In genomic region chr1:75478916-75479634, GRCm38 (mm10) we compare ENCODE assay signal across 9 mouse cellular contexts. TPM values are rescaled to one million over a fixed set of nuclear protein-coding genes. Genes with fewer than 3 reads are reported as not detected.
DNase-seq lines count a peak whose midpoint lies in the region; ATAC-seq and TF ChIP-seq lines count a peak whose summit lies in the region.
"Had no signal": no experiment of that assay in that cellular context is flagged by ENCODE, and none has a peak within 500 bp of the region (broad histone marks: within the 10 kb centered on the region; RNA-seq: fewer than 3 reads in every experiment).

Chpf (minus strand) TSS chr1:75479307.
Tmem198 (plus strand) TSS chr1:75479532.

- WGBS in forebrain, embryonic 10.5 days = under 1% methylated on average over 76 of the region's 76 CpGs
- under 1% methylated on average over 53 of the region's 76 CpGs for WGBS in heart, embryonic 15.5 days
- under 1% methylated on average over 68 of the region's 76 CpGs for WGBS in liver, embryonic 12.5 days (ENCODE audit: insufficient replicate concordance)
- under 1% methylated on average over 57 of the region's 76 CpGs for WGBS in stomach, embryonic 14.5 days

- peak within 1 kb of the TSS; percentile 67 to 81 (median 78) for H3K4me3 ChIP-seq in CH12.LX (replicated peaks in 1 of 3; ENCODE audit: low read depth in 2 of 3, low read length in 2 of 3, poor library complexity in 1 of 3)
- H3K4me3 ChIP-seq in forebrain, embryonic 10.5 days = peak within 1 kb of the TSS; percentile 89
- peak within 1 kb of the TSS; percentile 85 for H3K4me3 ChIP-seq in heart, embryonic 15.5 days
- H3K4me3 ChIP-seq in liver, embryonic 12.5 days = peak within 1 kb of the TSS; percentile 68
- H3K4me3 ChIP-seq in stomach, embryonic 14.5 days (ENCODE audit: low read depth, low read length) = peak within 1 kb of the TSS; percentile 77

- no peak for TF ChIP-seq EP300 in CH12.LX (IDR thresholded peaks at IDR 0.05; ENCODE audit: low read length)

- H3K9me3 ChIP-seq in CH12.LX (replicated peaks; ENCODE audit: low read length) = no peaks in the 10 kb centered on the region
- no peaks in the 10 kb centered on the region for H3K9me3 ChIP-seq in forebrain, embryonic 10.5 days
- H3K9me3 ChIP-seq in heart, embryonic 15.5 days (replicated peaks) = no peaks in the 10 kb centered on the region
- no peaks in the 10 kb centered on the region for H3K9me3 ChIP-seq in liver, embryonic 12.5 days (replicated peaks)
- H3K9me3 ChIP-seq in stomach, embryonic 14.5 days (ENCODE audit: control insufficient read depth, low read depth, low read length) = no peaks in the 10 kb centered on the region

- peaks cover 7 to 24% of the 10 kb centered on the region in 2 experiments for H3K4me1 ChIP-seq in CH12.LX (ENCODE audit: control insufficient read depth in 1 of 2, insufficient read depth in 2 of 2)
- H3K4me1 ChIP-seq in forebrain, embryonic 10.5 days = peaks cover 40% of the 10 kb centered on the region
- H3K4me1 ChIP-seq in heart, embryonic 15.5 days (replicated peaks) = peaks cover 30% of the 10 kb centered on the region
- H3K4me1 ChIP-seq in liver, embryonic 12.5 days = peaks cover 32% of the 10 kb centered on the region
- peaks cover 16% of the 10 kb centered on the region for H3K4me1 ChIP-seq in stomach, embryonic 14.5 days (ENCODE audit: control insufficient read depth, insufficient read depth, low read length)

- dilution Hi-C loops in CH12.LX (cut with MboI; ENCODE audit: extremely low pct_ligation_motif_present, extremely low pct_unique_long_range_greater_than_20kb, low sequenced_read_pairs) = no loop called here

- TF ChIP-seq CTCF in CH12.LX (conservative IDR thresholded peaks at IDR 0.05 in 1 of 2, IDR thresholded peaks at IDR 0.05 in 1 of 2; ENCODE audit: low read depth in 2 of 2, low read length in 2 of 2) = peak in 1 of 2 experiments; percentile 1; a peak in 1 of 4 replicates

- H3K27ac ChIP-seq in CH12.LX (ENCODE audit: insufficient read depth, low read depth) = peak within 1 kb of the TSS; percentile 52
- peak within 1 kb of the TSS; percentile 90 for H3K27ac ChIP-seq in forebrain, embryonic 10.5 days
- H3K27ac ChIP-seq in heart, embryonic 15.5 days = peak within 1 kb of the TSS; percentile 92
- H3K27ac ChIP-seq in liver, embryonic 12.5 days = peak within 1 kb of the TSS; percentile 59
- H3K27ac ChIP-seq in stomach, embryonic 14.5 days (ENCODE audit: low read length) = peak within 1 kb of the TSS; percentile 63; the same call in 1 of the 2 replicates
- H3K27ac ChIP-seq: macrophage had no signal

- peak within 1 kb of the TSS; percentile 94 for H3K4me2 ChIP-seq in CH12.LX (ENCODE audit: insufficient read depth, low read depth, poor library complexity, severe bottlenecking)
- peak within 1 kb of the TSS; percentile 91 for H3K4me2 ChIP-seq in heart, embryonic 15.5 days
- peak within 1 kb of the TSS; percentile 84 for H3K4me2 ChIP-seq in liver, embryonic 12.5 days
- peak within 1 kb of the TSS; percentile 62 for H3K4me2 ChIP-seq in stomach, embryonic 14.5 days (replicated peaks; ENCODE audit: low read depth, low read length)

- peak; percentile 90 for ATAC-seq in heart, embryonic 15.5 days (replicated peaks; ENCODE audit: insufficient number of reproducible peaks, insufficient read depth, low FRiP score, low read depth)
- peak; percentile 88 for ATAC-seq in liver, embryonic 12.5 days
- peak; percentile 92 for ATAC-seq in stomach, embryonic 14.5 days (ENCODE audit: insufficient number of reproducible peaks, insufficient read depth, low FRiP score, low read depth)

- peaks cover 5% of the 10 kb centered on the region; the same call in 1 of the 2 replicates for H3K79me2 ChIP-seq in CH12.LX (replicated peaks; ENCODE audit: control insufficient read depth, extremely low read depth, insufficient read depth, poor library complexity, severe bottlenecking)

- DNase-seq in CH12.LX (ENCODE audit: extremely low read depth) = peak; percentile 95
- DNase-seq in c-Kit-positive CD71-negative TER-119-negative erythroid progenitor cells, embryonic 14.5 days (ENCODE audit: low read depth) = peak; percentile 89
- DNase-seq in forebrain, embryonic 10.5 days (ENCODE audit: extremely low spot score, low spot score) = peak; percentile 100
- peak; percentile 98 for DNase-seq in kidney, postnatal 14 days
- peak; percentile 98 for DNase-seq in natural killer cell, adult 2 months (ENCODE audit: low spot score in 2 of 2)

- peaks cover 24 to 31% of the 10 kb centered on the region in 2 experiments for H3K36me3 ChIP-seq in CH12.LX (replicated peaks in 1 of 2; ENCODE audit: control insufficient read depth in 1 of 2, insufficient read depth in 1 of 2, low read length in 1 of 2)
- H3K36me3 ChIP-seq in forebrain, embryonic 10.5 days (replicated peaks) = peaks cover 30% of the 10 kb centered on the region
- H3K36me3 ChIP-seq in heart, embryonic 15.5 days = peaks cover 20% of the 10 kb centered on the region
- H3K36me3 ChIP-seq in liver, embryonic 12.5 days = peaks cover 27% of the 10 kb centered on the region
- peaks cover 25% of the 10 kb centered on the region for H3K36me3 ChIP-seq in stomach, embryonic 14.5 days (ENCODE audit: control insufficient read depth, insufficient read depth, low read length)

- peak; percentile 83 for TF ChIP-seq POLR2A in CH12.LX (IDR thresholded peaks at IDR 0.05; ENCODE audit: low read depth, low read length)

- peak within 1 kb of the TSS; percentile 70 for H3K9ac ChIP-seq in CH12.LX (ENCODE audit: insufficient read depth, low read depth)
- H3K9ac ChIP-seq in heart, embryonic 15.5 days = peak within 1 kb of the TSS; percentile 74
- H3K9ac ChIP-seq in liver, embryonic 12.5 days = peak within 1 kb of the TSS; percentile 65
- H3K9ac ChIP-seq in stomach, embryonic 14.5 days (replicated peaks; ENCODE audit: low read depth, low read length) = peak within 1 kb of the TSS; percentile 55; the same call in 1 of the 2 replicates

- TF ChIP-seq RAD21 in CH12.LX (IDR thresholded peaks at IDR 0.05; ENCODE audit: low read depth, low read length) = no peak

- in situ Hi-C loops in CH12.LX (cut with MboI; ENCODE audit: low pct_ligation_motif_present, low pct_unique_long_range_greater_than_20kb, low sequenced_read_pairs) = no loop called here

- peaks cover 5% of the 10 kb centered on the region for H3K27me3 ChIP-seq in CH12.LX (replicated peaks)
- peaks cover 78% of the 10 kb centered on the region for H3K27me3 ChIP-seq in forebrain, embryonic 10.5 days (ENCODE audit: poor library complexity, severe bottlenecking)
- peaks cover 74% of the 10 kb centered on the region for H3K27me3 ChIP-seq in heart, embryonic 15.5 days
- peaks cover 99% of the 10 kb centered on the region for H3K27me3 ChIP-seq in liver, embryonic 12.5 days (replicated peaks)
- H3K27me3 ChIP-seq in stomach, embryonic 14.5 days (ENCODE audit: control insufficient read depth, insufficient read depth, low read length) = no peaks in the 10 kb centered on the region

TF ChIP-seq in CH12.LX, 34 proteins besides CTCF, POLR2A, EP300 and RAD21 (continues in another document):
- TF ChIP-seq MAFK (IDR thresholded peaks at IDR 0.05; ENCODE audit: insufficient replicate concordance, low read length) (no peak), MEF2A (IDR thresholded peaks at IDR 0.05; ENCODE audit: borderline replicate concordance, low read depth, low read length) (peak; percentile 38; the same call in 1 of the 2 replicates), PAX5 (IDR thresholded peaks at IDR 0.05; ENCODE audit: low read length) (no peak), IRF4 (IDR thresholded peaks at IDR 0.05; ENCODE audit: low read depth, low read length) (no peak; the same call in 1 of the 2 replicates), HCFC1 (IDR thresholded peaks at IDR 0.05; ENCODE audit: low read depth, low read length) (peak; percentile 67), ETS1 (conservative IDR thresholded peaks at IDR 0.05; ENCODE audit: low read depth, low read length) (peak; percentile 46), USF1 (IDR thresholded peaks at IDR 0.05; ENCODE audit: low read depth, low read length) (no peak), CHD2 (IDR thresholded peaks at IDR 0.05; ENCODE audit: low read length) (no peak), E2F4 (IDR thresholded peaks at IDR 0.05; ENCODE audit: insufficient replicate concordance, low read depth, low read length) (no peak), ZNF384 (IDR thresholded peaks at IDR 0.05; ENCODE audit: low read depth, low read length) (no peak), MXI1 (IDR thresholded peaks at IDR 0.05; ENCODE audit: low read depth, low read length) (no peak; the same call in none of the 2 replicates), SIN3A (IDR thresholded peaks at IDR 0.05; ENCODE audit: low read length) (peak; percentile 95), RCOR1 (conservative IDR thresholded peaks at IDR 0.05; ENCODE audit: low read depth, low read length) (no peak), TCF12 (IDR thresholded peaks at IDR 0.05; ENCODE audit: low read depth, low read length) (peak; percentile 48; the same call in 1 of the 2 replicates), JUND (conservative IDR thresholded peaks at IDR 0.05; ENCODE audit: low read depth, low read length) (no peak), ELF1 (IDR thresholded peaks at IDR 0.05; ENCODE audit: low read depth, low read length) (peak; percentile 92), NELFE (IDR thresholded peaks at IDR 0.05; ENCODE audit: low read depth, low read length) (peak; percentile 88), GABPA (IDR thresholded peaks at IDR 0.05; ENCODE audit: insufficient replicate concordance, low read depth, low read length) (peak; percentile 73; the same call in 1 of the 2 replicates), UBTF (IDR thresholded peaks at IDR 0.05; ENCODE audit: low read depth, low read length) (peak; percentile 90)

RNA-seq across cellular contexts. Expression of gene Chpf, which starts in this region (rescaled TPM):
- 30.4 and 32.6 TPM in 2 replicates for total RNA-seq in CH12.LX (2012; rRNA removed)
- total RNA-seq in CH12.LX (2014; rRNA removed) = 14.6 and 14.8 TPM in 2 replicates
- 17.5 and 20.6 TPM in 2 replicates for polyA plus RNA-seq in CH12.LX (2012; ENCODE audit: insufficient read length, low read depth)
- 20.1 and 20.5 TPM in 2 replicates for polyA plus RNA-seq in forebrain, embryonic 10.5 days (2016; fragmentation: Nextera tagmentation; extraction: Ambion mirVana)
- 23.9 and 36.6 TPM in 2 replicates for polyA plus RNA-seq in heart, embryonic 15.5 days (2015; fragmentation: Nextera tagmentation; extraction: Ambion mirVana)
- 13.0 and 14.5 TPM in 2 replicates for polyA plus RNA-seq in liver, embryonic 12.5 days (2016; fragmentation: Nextera tagmentation; extraction: Ambion mirVana)
- polyA plus RNA-seq in stomach, embryonic 14.5 days (2014; fragmentation: Nextera tagmentation; extraction: Ambion mirVana) = 38.4 and 41.0 TPM in 2 replicates

RNA-seq across cellular contexts. Expression of gene Tmem198, which starts in this region (rescaled TPM):
- 1.1 and 1.4 TPM in 2 replicates for total RNA-seq in CH12.LX (2012; rRNA removed)
- total RNA-seq in CH12.LX (2014; rRNA removed) = 0.51 and 0.81 TPM in 2 replicates
- polyA plus RNA-seq in CH12.LX (2012; ENCODE audit: insufficient read length, low read depth) = 0.80 and 0.90 TPM in 2 replicates
- 4.5 and 6.1 TPM in 2 replicates for polyA plus RNA-seq in forebrain, embryonic 10.5 days (2016; fragmentation: Nextera tagmentation; extraction: Ambion mirVana)
- 0.39 and 0.80 TPM in 2 replicates for polyA plus RNA-seq in heart, embryonic 15.5 days (2015; fragmentation: Nextera tagmentation; extraction: Ambion mirVana)
- 0.18 and 0.20 TPM in 2 replicates for polyA plus RNA-seq in liver, embryonic 12.5 days (2016; fragmentation: Nextera tagmentation; extraction: Ambion mirVana)
- 1.6 and 1.7 TPM in 2 replicates for polyA plus RNA-seq in stomach, embryonic 14.5 days (2014; fragmentation: Nextera tagmentation; extraction: Ambion mirVana)
- polyA plus RNA-seq: macrophage had no signal

Comparison
In these comparisons a context has a peak if more than half of its experiments do, and no peak if none do; other contexts are left out.
1. Peak in every context shown above with its lines: DNase-seq, ATAC-seq, H3K4me3 ChIP-seq and H3K27ac ChIP-seq.